Mouse (Mus musculus) stomach, postnatal 0 days (tissue): Measurements from ENCODE around the gene Mtf2. TPM values are rescaled to one million over a fixed set of nuclear protein-coding genes. Genes with fewer than 3 reads are reported as not detected.
"Not testable (repeated sequence)": the region's sequence is repeated elsewhere in the genome, so short reads cannot be mapped to it uniquely, and the experiment has no call there.

Experiments
- ATAC-seq: fragments of 200-750 bp; cut with Nextera tagmentation; 2 replicates; pipeline ENCODE4 v1.8.0; 2017; ENCODE audit not compliant: low FRiP score, low TSS enrichment
- DNase-seq: peaks from one replicate; pipeline ENCODE4 v3.0.0-alpha.2; 2016; ENCODE audit warnings: low spot score
- H3K27ac ChIP-seq: fragments of 300-500 bp; sonication (generic); replicated peaks from 2 replicates; pipeline ENCODE4 v1.5.1; 2014; ENCODE audit warnings: mild to moderate bottlenecking, control low read depth
- H3K27me3 ChIP-seq: fragments of 300-500 bp; sonication (generic); 2 replicates; pipeline ENCODE4 v1.6.1; 2014; ENCODE audit warnings: low read length; ENCODE audit not compliant: control insufficient read depth, insufficient read depth
- H3K36me3 ChIP-seq: fragments of 300-500 bp; sonication (generic); 2 replicates; pipeline ENCODE4 v1.6.1; 2014; ENCODE audit warnings: low read length, mixed read lengths; ENCODE audit not compliant: control insufficient read depth, insufficient read depth
- H3K4me1 ChIP-seq: fragments of 300-500 bp; sonication (generic); replicated peaks from 2 replicates; pipeline ENCODE4 v1.6.1; 2014; ENCODE audit warnings: antibody characterized with exemption; ENCODE audit not compliant: control insufficient read depth, insufficient read depth
- H3K4me2 ChIP-seq: fragments of 300-500 bp; sonication (generic); replicated peaks from 2 replicates; pipeline ENCODE4 v1.6.1; 2014; ENCODE audit warnings: low read depth, mild to moderate bottlenecking, control low read depth, moderate library complexity
- H3K4me3 ChIP-seq: fragments of 300-500 bp; sonication (generic); 2 replicates; pipeline ENCODE4 v1.5.1; 2014; ENCODE audit warnings: low read depth, low read length, control low read depth
- H3K9ac ChIP-seq: fragments of 300-500 bp; sonication (generic); 2 replicates; pipeline ENCODE4 v1.6.1; 2014; ENCODE audit warnings: mild to moderate bottlenecking, low read length, control low read depth, mixed read lengths
- H3K9me3 ChIP-seq: fragments of 300-500 bp; sonication (generic); 2 replicates; pipeline ENCODE4 v1.6.1; 2016; ENCODE audit warnings: low read length; ENCODE audit not compliant: control insufficient read depth
- CTCF ChIP-seq: IDR thresholded peaks from 2 replicates; pipeline ENCODE4 v1.5.1; 2016; ENCODE audit warnings: antibody characterized with exemption, low read depth, mild to moderate bottlenecking, moderate library complexity
- EP300 ChIP-seq: optimal IDR thresholded peaks from 2 replicates; pipeline ENCODE3; 2016; ENCODE audit warnings: antibody characterized with exemption
- WGBS: fragments of 180-500 bp; shearing (Covaris S2); extraction: QIAGEN DNeasy Blood & Tissue Kit; methylation state at CpG from one replicate; pipeline ENCODE4 v1.1.7; 2014; 5-methylcytosine and 5-hydroxymethylcytosine counted together
- polyA plus RNA-seq: library from polyadenylated mRNA; unstranded; fragments of >200 nt; fragmentation: Nextera tagmentation; extraction: Ambion mirVana; gene quantifications from 2 replicates; pipeline ENCODE4 v1.2.1, GENCODE M21; 2015

The Mtf2 gene
- polyA plus RNA-seq, 1 experiment from 2014 or later: 30.7 TPM

- no peaks in the 10 kb centered on the region for H3K4me1 ChIP-seq
- WGBS: 11% methylated on average over 3 of the region's 3 CpGs
- no peaks in the 10 kb centered on the region for H3K27me3 ChIP-seq
- H3K4me2 ChIP-seq: no peak overlapping the region
- no peak overlapping the region for H3K27ac ChIP-seq
- no peak overlapping the region for H3K4me3 ChIP-seq
- H3K36me3 ChIP-seq: no peaks in the 10 kb centered on the region
- ATAC-seq: no peak
- no peak for DNase-seq
- no peak for TF ChIP-seq CTCF
- TF ChIP-seq EP300: no peak
- no peak overlapping the region for H3K9ac ChIP-seq
- no peaks in the 10 kb centered on the region for H3K9me3 ChIP-seq
These were observed 15.7 kb upstream of the Mtf2 start for GRCm38 (mm10) chr5:108049711-108050268.

DNA sequence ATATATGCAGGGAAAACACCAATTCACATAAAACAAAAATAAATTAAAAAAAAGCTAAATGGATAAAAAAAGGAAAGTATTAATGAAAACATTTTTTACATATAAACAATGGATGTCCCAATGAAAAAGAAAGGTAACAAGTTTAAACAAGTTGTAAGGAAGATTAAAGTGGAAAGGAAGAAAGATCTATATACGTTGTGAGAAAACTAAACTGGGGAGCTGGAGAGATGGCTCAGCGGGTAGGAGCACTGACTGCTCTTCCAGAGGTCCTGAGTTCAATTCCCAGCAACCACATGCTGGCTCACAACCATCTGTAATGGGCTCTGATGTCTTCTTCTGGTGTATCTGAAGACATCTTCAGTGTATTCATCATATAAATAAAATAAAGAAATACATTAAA, 14.4 kb upstream of the Mtf2 start:
- Histone ChIP-seq H3K27me3 (no peaks in the 10 kb centered on the region), H3K9me3 (no peaks in the 10 kb centered on the region), H3K27ac (no peak overlapping the region), H3K4me3 (no peak overlapping the region), H3K36me3 (no peaks in the 10 kb centered on the region), H3K9ac (no peak overlapping the region), H3K4me2 (no peak overlapping the region), H3K4me1 (no peaks in the 10 kb centered on the region)
- no peak for ATAC-seq
- TF ChIP-seq CTCF: no peak
- 73% methylated on average over 2 of the region's 2 CpGs for WGBS
- DNase-seq: no peak

GRCm38 (mm10) chr5:108051727-108052126, 13.7 kb upstream of the Mtf2 start:
- 89% methylated on average over 9 of the region's 9 CpGs for WGBS
- ATAC-seq, H3K36me3 ChIP-seq, H3K4me3 ChIP-seq, H3K27ac ChIP-seq, H3K4me2 ChIP-seq, H3K9ac ChIP-seq, DNase-seq, H3K9me3 ChIP-seq, H3K4me1 ChIP-seq, H3K27me3 ChIP-seq: not testable (repeated sequence)

DNA sequence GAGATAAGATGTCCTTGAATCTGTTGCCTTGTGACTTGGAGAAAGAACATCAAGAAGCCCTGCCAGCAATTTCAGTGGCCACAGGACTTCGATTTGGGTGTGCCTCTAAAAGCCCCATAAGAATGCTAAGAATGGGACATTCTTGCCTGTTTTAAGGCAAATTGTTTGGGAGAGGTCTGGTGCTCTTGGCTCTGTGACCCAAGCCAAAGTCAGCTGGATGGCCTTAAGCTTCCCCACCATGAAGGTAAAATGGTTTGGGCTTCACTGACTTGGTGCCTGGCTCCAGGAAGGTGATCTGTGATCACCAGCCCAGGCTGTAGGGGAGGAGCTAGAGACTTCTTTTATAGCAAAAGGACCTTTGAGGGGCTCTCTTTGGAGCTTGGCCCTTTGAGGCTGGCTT, 13.3 kb upstream of the Mtf2 start:
- H3K9me3 ChIP-seq: no peaks in the 10 kb centered on the region
- no peaks in the 10 kb centered on the region for H3K36me3 ChIP-seq
- H3K27ac ChIP-seq: no peak overlapping the region
- ATAC-seq (no peak), DNase-seq (no peak)
- H3K9ac ChIP-seq: no peak overlapping the region
- TF ChIP-seq EP300 (no peak), CTCF (no peak)
- no peaks in the 10 kb centered on the region for H3K4me1 ChIP-seq
- H3K27me3 ChIP-seq: no peaks in the 10 kb centered on the region
- no peak overlapping the region for H3K4me2 ChIP-seq
- WGBS: 83% methylated on average over 1 of the region's 1 CpGs
- H3K4me3 ChIP-seq: no peak overlapping the region

- Histone ChIP-seq H3K9ac (no peak overlapping the region), H3K4me3 (no peak overlapping the region), H3K27ac (no peak overlapping the region), H3K4me1 (no peaks in the 10 kb centered on the region), H3K27me3 (no peaks in the 10 kb centered on the region), H3K9me3 (no peaks in the 10 kb centered on the region), H3K4me2 (no peak overlapping the region), H3K36me3 (no peaks in the 10 kb centered on the region)
- DNase-seq (no peak), ATAC-seq (no peak)
- no peak for TF ChIP-seq CTCF
- TF ChIP-seq EP300: no peak
- WGBS: 84% methylated on average over 6 of the region's 6 CpGs
These were observed 11.9 kb upstream of the Mtf2 start for GRCm38 (mm10) chr5:108053566-108053965.

DNA sequence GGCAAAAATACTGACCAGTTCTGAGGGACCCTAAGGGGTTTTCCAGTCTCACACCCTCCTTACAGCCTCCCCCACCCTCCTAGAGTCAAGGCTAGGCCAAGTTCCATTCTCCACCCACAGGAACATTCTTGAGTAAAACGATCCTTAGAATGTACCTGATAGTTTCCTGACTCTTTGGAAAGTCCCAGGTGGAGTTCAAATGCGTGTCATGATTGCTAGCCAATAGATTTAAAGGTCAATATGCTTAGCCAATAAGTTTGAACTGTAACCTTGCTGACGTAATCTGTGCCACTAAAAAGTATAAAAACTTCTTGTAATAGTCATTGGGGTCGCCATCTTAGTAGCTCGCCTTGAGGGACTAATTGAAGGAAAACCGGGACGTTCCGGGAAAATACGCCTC, 5.1 kb upstream of the Mtf2 start:
- Histone ChIP-seq H3K9me3 (no peaks in the 10 kb centered on the region), H3K9ac (no peak overlapping the region), H3K27me3 (no peaks in the 10 kb centered on the region), H3K4me3 (no peak overlapping the region), H3K27ac (no peak overlapping the region), H3K4me2 (no peak overlapping the region), H3K36me3 (no peaks in the 10 kb centered on the region), H3K4me1 (no peaks in the 10 kb centered on the region)
- DNase-seq: no peak
- TF ChIP-seq CTCF (no peak), EP300 (no peak)
- 90% methylated on average over 9 of the region's 9 CpGs for whole genome bisulfite sequencing
- ATAC-seq: no peak
